ENCODE assay signal across 20 mouse cellular contexts in the genomic region with DNA sequence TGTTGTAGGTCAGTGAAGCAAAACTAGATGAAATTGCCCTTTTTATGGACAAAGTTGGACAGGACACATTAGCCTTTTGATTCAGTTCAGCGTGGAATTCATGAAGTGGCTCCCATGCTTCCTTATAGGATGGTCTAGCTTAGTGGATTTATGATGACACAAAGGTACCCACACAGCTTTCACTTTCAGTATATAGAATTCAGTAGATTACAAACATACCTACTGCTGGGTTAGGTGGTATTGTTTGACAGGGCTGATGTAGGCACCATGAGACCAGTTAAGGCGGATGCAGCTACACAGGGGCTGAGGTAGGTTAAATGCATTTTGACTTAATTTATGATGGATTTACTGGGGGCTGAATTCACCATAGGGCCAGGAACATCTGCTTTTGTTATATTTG. TPM values are rescaled to one million over a fixed set of nuclear protein-coding genes. Genes with fewer than 3 reads are reported as not detected.
DNase-seq lines count a peak whose midpoint lies in the region; ATAC-seq and TF ChIP-seq lines count a peak whose summit lies in the region.
"Had no signal": no experiment of that assay in that cellular context is flagged by ENCODE, and none has a peak within 500 bp of the region (broad histone marks: within the 10 kb centered on the region; RNA-seq: fewer than 3 reads in every experiment).

No protein-coding gene starts in this region.

- peaks cover 92% of the 10 kb centered on the region for H3K4me1 ChIP-seq in megakaryocyte, embryonic 14.5 days
- peaks cover 48% of the 10 kb centered on the region for H3K4me1 ChIP-seq in bone marrow macrophage, adult 2 months (ENCODE audit: control insufficient read depth, insufficient read depth, low read length)
- H3K4me1 ChIP-seq: hindbrain, embryonic 15.5 days had no signal

- DNase-seq in gastrocnemius, adult 2 months: no peak
- no peak for DNase-seq in gastrocnemius, postnatal 4 days (ENCODE audit: low spot score in 2 of 2)
- peak; percentile 65 for DNase-seq in CD4-positive, CD25-positive, alpha-beta regulatory T cell, adult 2 months (ENCODE audit: low read depth, low spot score)
- no peak for DNase-seq in left cerebral cortex, postnatal 10 days (ENCODE audit: extremely low spot score in 1 of 2, low spot score in 2 of 2)
- no peak for DNase-seq in cerebellum, adult 9-11 months
- DNase-seq: adrenal gland, adult 2 months; cerebellum, adult 11 months; forebrain, postnatal 0 days; kidney, postnatal 36 days; layer of hippocampus, adult 9-11 months; lung, adult 18-20 months had no signal

- ATAC-seq in megakaryocyte, adult 5-6 weeks (ENCODE audit: poor library complexity, severe bottlenecking): no peak
- ATAC-seq: forebrain, postnatal 0 days had no signal

- intact Hi-C loops in gastrocnemius, adult 2 months (cut with DNase I): no loop called here
- intact Hi-C loops in left cerebral cortex, postnatal 10 days (cut with DNase I): no loop called here

- H3K4me3 ChIP-seq in gastrocnemius, adult 2 months: no peak overlapping the region
- H3K4me3 ChIP-seq in megakaryocyte, embryonic 14.5 days (replicated peaks): peak overlapping the region; percentile 91
- peak overlapping the region; percentile 35; the same call in 1 of the 2 replicates for H3K4me3 ChIP-seq in bone marrow macrophage, adult 2 months (ENCODE audit: insufficient read depth, low read length)
- H3K4me3 ChIP-seq: embryonic facial prominence, embryonic 13.5 days; hindbrain, embryonic 15.5 days; limb, embryonic 13.5 days; midbrain, embryonic 12.5 days; neural tube, embryonic 15.5 days had no signal

- peaks cover 44% of the 10 kb centered on the region for H3K36me3 ChIP-seq in megakaryocyte, embryonic 14.5 days (replicated peaks; ENCODE audit: low read length)

- H3K27ac ChIP-seq in gastrocnemius, adult 2 months: peak overlapping the region; percentile 66; the same call in 1 of the 2 replicates
- H3K27ac ChIP-seq in bone marrow macrophage, adult 2 months (ENCODE audit: insufficient read depth, low read depth, low read length): peak overlapping the region; percentile 90
- H3K27ac ChIP-seq: hindbrain, embryonic 15.5 days; limb, embryonic 13.5 days; midbrain, embryonic 12.5 days; neural tube, embryonic 15.5 days had no signal

- no peaks in the 10 kb centered on the region for H3K27me3 ChIP-seq in megakaryocyte, embryonic 14.5 days (replicated peaks)
- H3K27me3 ChIP-seq: embryonic facial prominence, embryonic 13.5 days; hindbrain, embryonic 15.5 days; limb, embryonic 13.5 days; midbrain, embryonic 12.5 days; neural tube, embryonic 15.5 days had no signal

- no peaks in the 10 kb centered on the region for H3K9me3 ChIP-seq in megakaryocyte, embryonic 14.5 days
- H3K9me3 ChIP-seq: embryonic facial prominence, embryonic 13.5 days; G1E; hindbrain, embryonic 15.5 days; limb, embryonic 13.5 days; midbrain, embryonic 12.5 days; neural tube, embryonic 15.5 days had no signal

- TF ChIP-seq CTCF in gastrocnemius, adult 2 months (IDR thresholded peaks at IDR 0.05): no peak
- TF ChIP-seq CTCF in bone marrow macrophage, adult 2 months (IDR thresholded peaks at IDR 0.05; ENCODE audit: low read depth, low read length): no peak

- no peak for TF ChIP-seq POLR2A in bone marrow macrophage, adult 2 months (IDR thresholded peaks at IDR 0.05; ENCODE audit: borderline replicate concordance, low read depth, low read length)

RNA-seq across cellular contexts. Expression of a gene that starts 13.3 kb away (rescaled TPM):
- 10 to 100 TPM; 20.8 to 23.8 TPM for total RNA-seq in gastrocnemius, adult 2 months (2021)
- 10 to 100 TPM; 40.2 to 50.8 TPM for total RNA-seq in gastrocnemius, postnatal 4 days (2021)
- 11.6 and 24.8 TPM in 2 replicates for polyA plus RNA-seq in megakaryocyte, embryonic 14.5 days (2012; ENCODE audit: insufficient read depth, low replicate concordance)
- total RNA-seq in megakaryocyte, adult 5-6 weeks (2015): 32.2 and 32.4 TPM in 2 replicates
- 63.5 and 63.9 TPM in 2 replicates for total RNA-seq in megakaryocyte, adult 5-6 weeks (2017)
- polyA plus RNA-seq in bone marrow macrophage, adult 2 months (2012; ENCODE audit: insufficient read depth, insufficient read length, missing spikeins): 70.8 and 88.9 TPM in 2 replicates
- total RNA-seq in left cerebral cortex, postnatal 10 days (2021): 10 to 100 TPM; 57.7 to 60.9 TPM

RNA-seq across cellular contexts. Expression of a gene that starts 39.2 kb away (rescaled TPM):
- under 1 TPM; 0.36 to 0.56 TPM for total RNA-seq in gastrocnemius, adult 2 months (2021)
- total RNA-seq in gastrocnemius, postnatal 4 days (2021): 1 to 10 TPM; 3.0 to 3.4 TPM
- polyA plus RNA-seq in megakaryocyte, embryonic 14.5 days (2012; ENCODE audit: insufficient read depth, low replicate concordance): 28.0 and 34.2 TPM in 2 replicates
- 161 and 175 TPM in 2 replicates for total RNA-seq in megakaryocyte, adult 5-6 weeks (2015)
- total RNA-seq in megakaryocyte, adult 5-6 weeks (2017): 182 and 197 TPM in 2 replicates
- 96.5 and 106 TPM in 2 replicates for polyA plus RNA-seq in bone marrow macrophage, adult 2 months (2012; ENCODE audit: insufficient read depth, insufficient read length, missing spikeins)
- under 1 TPM; 0.51 to 0.85 TPM for total RNA-seq in left cerebral cortex, postnatal 10 days (2021)

RNA-seq across cellular contexts. Expression of a gene that starts 45.9 kb away (rescaled TPM):
- total RNA-seq in gastrocnemius, adult 2 months (2021): under 1 TPM; 0.28 to 0.38 TPM
- total RNA-seq in gastrocnemius, postnatal 4 days (2021): 1 to 10 TPM; 2.0 to 2.2 TPM
- polyA plus RNA-seq in megakaryocyte, embryonic 14.5 days (2012; ENCODE audit: insufficient read depth, low replicate concordance): 0.34 and 0.63 TPM in 2 replicates
- total RNA-seq in megakaryocyte, adult 5-6 weeks (2015): 0.23 TPM in 1 of 2 replicates, not detected in the other
- not detected in 2 replicates for total RNA-seq in megakaryocyte, adult 5-6 weeks (2017)
- polyA plus RNA-seq in bone marrow macrophage, adult 2 months (2012; ENCODE audit: insufficient read depth, insufficient read length, missing spikeins): not detected in 2 replicates
- total RNA-seq in left cerebral cortex, postnatal 10 days (2021): 10 to 100 TPM; 78.1 to 82.5 TPM
- polyA plus RNA-seq: G1E had no signal

Comparison
In these comparisons a context has a peak if more than half of its experiments do, and no peak if none do; other contexts are left out.
1. RNA of a gene that starts 39.2 kb away (total RNA-seq): 161 to 197 TPM in megakaryocyte, adult 5-6 weeks; 3.0 to 3.4 TPM in gastrocnemius, postnatal 4 days, 0.51 to 0.85 TPM in left cerebral cortex, postnatal 10 days and 0.36 to 0.56 TPM in gastrocnemius, adult 2 months; every median in the first group is over 10 times any median in the second.
2. RNA of a gene that starts 45.9 kb away (total RNA-seq): 78.1 to 82.5 TPM in left cerebral cortex, postnatal 10 days; 2.0 to 2.2 TPM in gastrocnemius, postnatal 4 days, 0.28 to 0.38 TPM in gastrocnemius, adult 2 months and 0.23 TPM in megakaryocyte, adult 5-6 weeks; every median in the first group is over 10 times any median in the second.